Mouse (Mus musculus) forebrain, embryonic 12.5 days (tissue): ENCODE data around the gene Slc38a8. TPM values are rescaled to one million over a fixed set of nuclear protein-coding genes. Genes with fewer than 3 reads are reported as not detected.
A peak's percentile ranks its signal among the peaks of the same experiment; 100 is the strongest.

ENCODE experiments used
- ATAC-seq: fragments of 200-750 bp; cut with Nextera tagmentation; 2 replicates; pipeline ENCODE4 v1.8.0; 2017; ENCODE audit warnings: moderate TSS enrichment; ENCODE audit not compliant: low FRiP score
- H3K27ac ChIP-seq: fragments of 300-500 bp; sonication (generic); 2 replicates; pipeline ENCODE4 v1.5.1; 2016; ENCODE audit warnings: mild to moderate bottlenecking
- H3K27me3 ChIP-seq: fragments of 300-500 bp; sonication (generic); 2 replicates; pipeline ENCODE4 v1.6.1; 2016; ENCODE audit warnings: mild to moderate bottlenecking
- H3K36me3 ChIP-seq: fragments of 300-500 bp; sonication (generic); replicated peaks from 2 replicates; pipeline ENCODE4 v1.6.1; 2016; ENCODE audit warnings: mild to moderate bottlenecking
- H3K4me1 ChIP-seq: fragments of 300-500 bp; sonication (generic); 2 replicates; pipeline ENCODE4 v1.6.1; 2016
- H3K4me2 ChIP-seq: fragments of 300-500 bp; sonication (generic); 2 replicates; pipeline ENCODE4 v1.6.1; 2016; ENCODE audit warnings: mild to moderate bottlenecking, moderate library complexity
- H3K4me3 ChIP-seq: fragments of 300-500 bp; sonication (generic); replicated peaks from 2 replicates; pipeline ENCODE4 v1.5.1; 2016; ENCODE audit warnings: mild to moderate bottlenecking
- H3K9ac ChIP-seq: fragments of 300-500 bp; sonication (generic); 2 replicates; pipeline ENCODE4 v1.6.1; 2016; ENCODE audit warnings: mild to moderate bottlenecking
- H3K9me3 ChIP-seq: fragments of 300-500 bp; sonication (generic); 2 replicates; pipeline ENCODE4 v1.6.1; 2016
- WGBS: fragments of 180-500 bp; shearing (Covaris S2); methylation state at CpG from one replicate; pipeline ENCODE4 v1.1.7; 2016; 5-methylcytosine and 5-hydroxymethylcytosine counted together
- polyA plus RNA-seq: library from polyadenylated mRNA; unstranded; fragments of >200 nt; fragmentation: Nextera tagmentation; extraction: Ambion mirVana; gene quantifications from 2 replicates; pipeline ENCODE4 v1.2.1, GENCODE M21; 2016

The Slc38a8 gene
- polyA plus RNA-seq, 1 experiment from 2014 or later: 0.20 TPM

DNA sequence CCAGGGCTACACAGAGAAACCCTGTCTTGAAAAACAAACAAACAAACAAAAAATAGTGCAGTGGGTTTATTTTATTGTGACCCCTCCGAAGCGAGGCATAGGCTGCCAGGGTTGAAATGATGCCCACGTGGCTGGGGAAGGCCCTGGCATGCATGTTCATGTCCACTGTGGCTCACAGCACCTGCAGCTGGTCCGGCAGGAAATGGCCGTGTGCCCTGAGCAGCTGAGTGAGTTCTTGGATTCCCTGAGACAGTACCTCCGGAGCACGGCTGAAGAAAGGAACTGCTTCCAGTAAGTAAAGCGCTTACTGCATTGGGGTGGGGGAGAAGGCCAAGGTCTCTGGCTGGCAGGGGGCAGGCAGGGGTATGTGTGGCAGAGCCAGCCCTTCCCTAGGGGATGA lies 33.4 kb downstream of the Slc38a8 start:
- no peak overlapping the region for H3K9ac ChIP-seq
- 93% methylated on average over 8 of the region's 8 CpGs for WGBS
- no peak overlapping the region for H3K4me3 ChIP-seq
- H3K4me1 ChIP-seq: peaks cover 39% of the 10 kb centered on the region
- no peak overlapping the region for H3K4me2 ChIP-seq
- peaks cover 29% of the 10 kb centered on the region for H3K27me3 ChIP-seq
- H3K36me3 ChIP-seq: no peaks in the 10 kb centered on the region
- no peak for ATAC-seq
- no peak overlapping the region for H3K27ac ChIP-seq
- H3K9me3 ChIP-seq: no peaks in the 10 kb centered on the region

- H3K4me1 ChIP-seq: peaks cover 39% of the 10 kb centered on the region
- 76% methylated on average over 10 of the region's 10 CpGs for WGBS
- no peak for ATAC-seq
- H3K4me3 ChIP-seq: no peak overlapping the region
- no peaks in the 10 kb centered on the region for H3K36me3 ChIP-seq
- H3K4me2 ChIP-seq: no peak overlapping the region
- H3K9me3 ChIP-seq: no peaks in the 10 kb centered on the region
- no peak overlapping the region for H3K9ac ChIP-seq
- 0 out of 2 replicates have a peak overlapping the region, but pooled peaks have one; percentile 31 for H3K27ac ChIP-seq
- peaks cover 37% of the 10 kb centered on the region for H3K27me3 ChIP-seq
These were observed 34.7 kb downstream of the Slc38a8 start for GRCm38 (mm10) chr8:119466794-119467193.

DNA sequence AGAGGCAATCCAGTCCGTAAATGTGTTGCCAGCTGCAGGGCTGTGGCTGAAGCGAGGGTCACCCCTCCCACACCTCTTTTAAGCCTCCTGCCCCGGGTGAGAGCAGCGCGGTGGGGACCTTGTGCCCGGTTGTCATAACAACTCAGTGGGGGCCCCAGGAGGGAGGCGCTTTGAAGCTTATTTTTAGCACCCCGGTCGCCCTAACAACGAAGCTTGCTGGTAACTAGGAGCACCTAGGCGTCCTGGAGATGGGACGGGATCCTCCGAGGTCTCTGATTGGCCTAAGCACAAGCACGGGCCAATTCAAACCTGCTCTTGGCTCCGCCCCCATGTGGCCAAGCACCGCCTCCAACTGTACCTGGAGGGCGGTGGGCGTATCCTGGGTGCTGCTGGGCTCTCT lies 35.4 kb downstream of the Slc38a8 start:
- Histone ChIP-seq H3K4me1 (peaks cover 45% of the 10 kb centered on the region), H3K27me3 (peaks cover 37% of the 10 kb centered on the region), H3K4me2 (peak overlapping the region; percentile 38), H3K4me3 (no peak overlapping the region; the same call in 1 of the 2 replicates), H3K36me3 (no peaks in the 10 kb centered on the region), H3K27ac (0 out of 2 replicates have a peak overlapping the region, but pooled peaks have one; percentile 31), H3K9me3 (no peaks in the 10 kb centered on the region), H3K9ac (no peak overlapping the region)
- ATAC-seq: peak; percentile 21; the same call in 1 of the 2 replicates
- WGBS: 2% methylated on average over 18 of the region's 18 CpGs

- Histone ChIP-seq H3K27ac (no peak overlapping the region), H3K36me3 (no peaks in the 10 kb centered on the region), H3K4me2 (no peak overlapping the region), H3K9me3 (no peaks in the 10 kb centered on the region), H3K27me3 (peaks cover 37% of the 10 kb centered on the region), H3K9ac (no peak overlapping the region), H3K4me3 (no peak overlapping the region), H3K4me1 (peaks cover 59% of the 10 kb centered on the region)
- no peak for ATAC-seq
- WGBS: 35% methylated on average over 7 of the region's 7 CpGs
These were observed 37.8 kb downstream of the Slc38a8 start for GRCm38 (mm10) chr8:119463709-119464108.

GRCm38 (mm10) chr8:119461356-119461755 lies 40.1 kb downstream of the Slc38a8 start:
- Histone ChIP-seq H3K4me2 (no peak overlapping the region), H3K36me3 (no peaks in the 10 kb centered on the region), H3K27me3 (peaks cover 29% of the 10 kb centered on the region), H3K4me3 (no peak overlapping the region), H3K4me1 (peaks cover 52% of the 10 kb centered on the region), H3K9me3 (no peaks in the 10 kb centered on the region), H3K27ac (peak overlapping the region; percentile 25; the same call in 1 of the 2 replicates), H3K9ac (no peak overlapping the region)
- peak; percentile 42; the same call in 1 of the 2 replicates for ATAC-seq
- WGBS: 46% methylated on average over 9 of the region's 9 CpGs

- Histone ChIP-seq H3K27ac (peak overlapping the region; percentile 74), H3K4me1 (peaks cover 35% of the 10 kb centered on the region), H3K27me3 (peaks cover 14% of the 10 kb centered on the region; the same call in 1 of the 2 replicates), H3K36me3 (no peaks in the 10 kb centered on the region), H3K9me3 (no peaks in the 10 kb centered on the region), H3K4me3 (no peak overlapping the region), H3K4me2 (no peak overlapping the region), H3K9ac (no peak overlapping the region)
- ATAC-seq: peak; percentile 45; the same call in 1 of the 2 replicates
- 57% methylated on average over 16 of the region's 16 CpGs for WGBS
These were observed 41.8 kb downstream of the Slc38a8 start for GRCm38 (mm10) chr8:119459724-119460123.

GRCm38 (mm10) chr8:119456045-119456444 lies 45.5 kb downstream of the Slc38a8 start:
- Histone ChIP-seq H3K4me1 (peaks cover 14% of the 10 kb centered on the region), H3K4me2 (no peak overlapping the region), H3K27me3 (no peaks in the 10 kb centered on the region), H3K9ac (no peak overlapping the region), H3K36me3 (no peaks in the 10 kb centered on the region), H3K9me3 (no peaks in the 10 kb centered on the region), H3K27ac (no peak overlapping the region), H3K4me3 (no peak overlapping the region)
- 86% methylated on average over 5 of the region's 5 CpGs for WGBS
- ATAC-seq: no peak

DNA sequence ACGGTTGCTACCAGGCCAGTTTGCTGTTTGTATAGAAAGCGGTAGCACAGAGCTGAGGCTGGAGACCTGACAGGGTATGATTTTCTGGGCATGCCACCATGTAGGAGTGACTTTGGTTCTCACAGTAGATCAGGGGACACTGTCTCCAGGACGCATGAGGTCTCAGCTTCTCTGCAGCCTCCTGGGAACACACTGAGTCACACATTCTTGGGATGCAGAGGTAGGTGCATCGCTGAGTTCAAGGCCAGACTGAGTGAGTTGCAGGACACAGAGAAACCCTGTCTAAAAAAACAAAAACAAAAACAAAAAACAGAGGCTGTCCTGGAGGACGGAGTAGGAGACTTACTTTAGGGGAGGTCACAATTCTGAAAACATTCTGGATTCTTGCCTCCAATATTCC lies 48.6 kb downstream of the Slc38a8 start:
- Histone ChIP-seq H3K4me1 (peaks cover 15% of the 10 kb centered on the region), H3K36me3 (no peaks in the 10 kb centered on the region), H3K9ac (no peak overlapping the region), H3K9me3 (no peaks in the 10 kb centered on the region), H3K4me2 (no peak overlapping the region), H3K27ac (no peak overlapping the region), H3K27me3 (peaks cover 23% of the 10 kb centered on the region), H3K4me3 (no peak overlapping the region)
- WGBS: 89% methylated on average over 5 of the region's 5 CpGs
- no peak for ATAC-seq

- Histone ChIP-seq H3K4me1 (peaks cover 29% of the 10 kb centered on the region), H3K27ac (no peak overlapping the region), H3K4me2 (no peak overlapping the region), H3K27me3 (peaks cover 32% of the 10 kb centered on the region), H3K9me3 (no peaks in the 10 kb centered on the region), H3K36me3 (no peaks in the 10 kb centered on the region), H3K9ac (no peak overlapping the region), H3K4me3 (no peak overlapping the region)
- ATAC-seq: no peak
- 85% methylated on average over 4 of the region's 4 CpGs for WGBS
These were observed 50.4 kb downstream of the Slc38a8 start for GRCm38 (mm10) chr8:119451131-119451530.

DNA sequence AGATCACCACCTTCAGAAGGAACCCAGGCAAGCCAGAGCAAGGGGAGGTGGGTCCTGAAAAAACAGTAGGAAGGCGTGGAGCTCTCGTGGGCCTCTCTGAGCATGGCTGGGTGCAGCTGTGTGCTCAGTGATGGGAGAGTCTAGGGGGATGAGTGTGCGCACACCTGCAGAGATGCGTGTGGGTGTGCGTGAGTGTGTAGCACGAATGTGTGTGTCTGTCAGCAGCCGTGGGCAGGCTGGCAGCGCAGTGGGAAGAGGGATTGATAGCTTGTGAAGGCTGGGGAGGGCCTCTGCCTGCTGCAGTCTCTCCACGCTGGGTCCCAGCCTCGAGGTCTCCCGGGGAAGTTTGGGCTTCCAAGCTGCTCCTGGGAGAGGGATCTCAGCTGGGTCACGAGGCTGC lies 51.9 kb downstream of the Slc38a8 start:
- peaks cover 44% of the 10 kb centered on the region for H3K27me3 ChIP-seq
- WGBS: 79% methylated on average over 12 of the region's 12 CpGs
- no peak overlapping the region for H3K9ac ChIP-seq
- no peak for ATAC-seq
- no peaks in the 10 kb centered on the region for H3K36me3 ChIP-seq
- H3K4me2 ChIP-seq: no peak overlapping the region
- H3K4me3 ChIP-seq: no peak overlapping the region
- no peaks in the 10 kb centered on the region for H3K9me3 ChIP-seq
- H3K4me1 ChIP-seq: peaks cover 30% of the 10 kb centered on the region
- no peak overlapping the region for H3K27ac ChIP-seq

DNA sequence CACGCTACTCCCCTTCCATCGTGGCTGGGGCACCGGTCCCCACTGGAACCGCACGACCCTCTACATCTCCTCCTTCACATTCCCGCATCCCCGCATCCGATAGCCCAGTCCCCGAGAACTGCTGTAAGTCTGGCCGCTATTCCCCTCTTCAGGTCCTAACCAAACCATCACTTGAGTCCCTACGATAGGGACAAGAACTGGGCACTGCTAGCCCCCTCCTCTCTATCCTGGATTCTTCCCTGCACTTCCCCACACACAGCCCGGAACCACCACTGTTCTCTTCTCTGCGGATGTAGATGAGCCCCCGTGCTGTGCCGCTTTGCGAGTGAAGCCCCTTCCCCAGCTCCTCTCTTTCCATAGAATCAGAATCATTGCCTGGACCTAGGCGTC lies 53.7 kb downstream of the Slc38a8 start:
- Histone ChIP-seq H3K27me3 (peaks cover 48% of the 10 kb centered on the region), H3K27ac (no peak overlapping the region), H3K4me1 (peaks cover 30% of the 10 kb centered on the region), H3K4me2 (peak overlapping the region; percentile 86), H3K36me3 (no peaks in the 10 kb centered on the region), H3K9ac (peak overlapping the region; percentile 79), H3K4me3 (peak overlapping the region; percentile 75), H3K9me3 (no peaks in the 10 kb centered on the region)
- WGBS: 2% methylated on average over 17 of the region's 17 CpGs
- peak; percentile 10; the same call in 1 of the 2 replicates for ATAC-seq

- ATAC-seq: peak; percentile 50
- Histone ChIP-seq H3K4me3 (peak overlapping the region; percentile 75), H3K9me3 (no peaks in the 10 kb centered on the region), H3K27ac (no peak overlapping the region), H3K4me2 (peak overlapping the region; percentile 86), H3K9ac (peak overlapping the region; percentile 79), H3K27me3 (peaks cover 53% of the 10 kb centered on the region), H3K36me3 (no peaks in the 10 kb centered on the region), H3K4me1 (peaks cover 30% of the 10 kb centered on the region)
- WGBS: under 1% methylated on average over 30 of the region's 80 CpGs
These were observed 54.3 kb downstream of the Slc38a8 start for GRCm38 (mm10) chr8:119446990-119447780.
